ENCODE assay signal across 8 mouse cellular contexts in genomic region chr8:84989311-84989731, GRCm38 (mm10). TPM values are rescaled to one million over a fixed set of nuclear protein-coding genes. Genes with fewer than 3 reads are reported as not detected.
A peak's percentile ranks its signal among the peaks of the same experiment; 100 is the strongest.
DNase-seq lines count a peak whose midpoint lies in the region; ATAC-seq lines count a peak whose summit lies in the region.

No protein-coding gene starts in this region.

- H3K36me3 ChIP-seq in embryonic facial prominence, embryonic 10.5 days (replicated peaks) = no peaks in the 10 kb centered on the region
- no peaks in the 10 kb centered on the region for H3K36me3 ChIP-seq in heart, embryonic 12.5 days

- no peak for ATAC-seq in heart, embryonic 12.5 days (ENCODE audit: insufficient number of reproducible peaks, low FRiP score)

- H3K27ac ChIP-seq in embryonic facial prominence, embryonic 10.5 days (replicated peaks) = peak overlapping the region; percentile 54; the same call in 1 of the 2 replicates
- H3K27ac ChIP-seq in heart, embryonic 12.5 days (ENCODE audit: poor library complexity, severe bottlenecking) = no peak overlapping the region

- 0 out of 2 replicates have a peak overlapping the region, but pooled peaks have one; percentile 32 for H3K9ac ChIP-seq in heart, embryonic 12.5 days

- no peaks in the 10 kb centered on the region for H3K9me3 ChIP-seq in embryonic facial prominence, embryonic 10.5 days
- no peaks in the 10 kb centered on the region; the same call in 1 of the 2 replicates for H3K9me3 ChIP-seq in heart, embryonic 12.5 days (replicated peaks)

- peaks cover 45% of the 10 kb centered on the region for H3K4me1 ChIP-seq in embryonic facial prominence, embryonic 10.5 days
- peaks cover 30% of the 10 kb centered on the region for H3K4me1 ChIP-seq in heart, embryonic 12.5 days (replicated peaks)

- peaks cover 38% of the 10 kb centered on the region for H3K27me3 ChIP-seq in embryonic facial prominence, embryonic 10.5 days (replicated peaks; ENCODE audit: low read depth, poor library complexity, severe bottlenecking)
- H3K27me3 ChIP-seq in heart, embryonic 12.5 days (replicated peaks) = peaks cover 17% of the 10 kb centered on the region

- peak; percentile 40 for DNase-seq in thymus, postnatal 14 days
- DNase-seq in thymus, postnatal 0 days (ENCODE audit: low spot score) = no peak
- DNase-seq in embryonic facial prominence, embryonic 10.5 days (ENCODE audit: low spot score) = peak; percentile 55
- DNase-seq in kidney, postnatal 10 days = peak; percentile 84
- peak; percentile 78 for DNase-seq in lung, postnatal 36 days
- peak; percentile 77 for DNase-seq in yolk sac, embryonic 10.5 days (ENCODE audit: low spot score)
- no peak for DNase-seq in right cerebral cortex, postnatal 4 days

- peak overlapping the region; percentile 71 for H3K4me3 ChIP-seq in embryonic facial prominence, embryonic 10.5 days
- peak overlapping the region; percentile 16; the same call in 1 of the 2 replicates for H3K4me3 ChIP-seq in heart, embryonic 12.5 days

- whole genome bisulfite sequencing in embryonic facial prominence, embryonic 10.5 days = 8% methylated on average over 15 of the region's 15 CpGs
- 16% methylated on average over 15 of the region's 15 CpGs for WGBS in heart, embryonic 12.5 days

- H3K4me2 ChIP-seq in heart, embryonic 12.5 days = peak overlapping the region; percentile 98

RNA-seq across cellular contexts. Expression of gene Hook2, which starts 1.1 kb away (rescaled TPM):
- 14.9 and 16.0 TPM in 2 replicates for polyA plus RNA-seq in thymus, postnatal 0 days (2015; fragmentation: Nextera tagmentation; extraction: Ambion mirVana)
- 19.5 and 20.0 TPM in 2 replicates for polyA plus RNA-seq in embryonic facial prominence, embryonic 10.5 days (2016; fragmentation: Nextera tagmentation; extraction: Ambion mirVana)
- polyA plus RNA-seq in heart, embryonic 12.5 days (2016; fragmentation: Nextera tagmentation; extraction: Ambion mirVana) = 7.2 and 7.7 TPM in 2 replicates

RNA-seq across cellular contexts. Expression of gene Junb, which starts 10.8 kb away (rescaled TPM):
- polyA plus RNA-seq in thymus, postnatal 0 days (2015; fragmentation: Nextera tagmentation; extraction: Ambion mirVana) = 71.2 and 71.6 TPM in 2 replicates
- polyA plus RNA-seq in embryonic facial prominence, embryonic 10.5 days (2016; fragmentation: Nextera tagmentation; extraction: Ambion mirVana) = 6.6 and 6.7 TPM in 2 replicates
- polyA plus RNA-seq in heart, embryonic 12.5 days (2016; fragmentation: Nextera tagmentation; extraction: Ambion mirVana) = 11.9 and 13.2 TPM in 2 replicates

RNA-seq across cellular contexts. Expression of gene Rnaseh2a, which starts 19.8 kb away (rescaled TPM):
- polyA plus RNA-seq in thymus, postnatal 0 days (2015; fragmentation: Nextera tagmentation; extraction: Ambion mirVana) = 150 TPM in 2 replicates
- polyA plus RNA-seq in embryonic facial prominence, embryonic 10.5 days (2016; fragmentation: Nextera tagmentation; extraction: Ambion mirVana) = 147 and 148 TPM in 2 replicates
- 77.1 and 79.0 TPM in 2 replicates for polyA plus RNA-seq in heart, embryonic 12.5 days (2016; fragmentation: Nextera tagmentation; extraction: Ambion mirVana)

RNA-seq across cellular contexts. Expression of gene Prdx2, which starts 19.9 kb away (rescaled TPM):
- 450 and 476 TPM in 2 replicates for polyA plus RNA-seq in thymus, postnatal 0 days (2015; fragmentation: Nextera tagmentation; extraction: Ambion mirVana)
- polyA plus RNA-seq in embryonic facial prominence, embryonic 10.5 days (2016; fragmentation: Nextera tagmentation; extraction: Ambion mirVana) = 1,193 and 1,272 TPM in 2 replicates
- polyA plus RNA-seq in heart, embryonic 12.5 days (2016; fragmentation: Nextera tagmentation; extraction: Ambion mirVana) = 638 and 672 TPM in 2 replicates

RNA-seq across cellular contexts. Expression of gene Gm49661, which starts 20.1 kb away (rescaled TPM):
- polyA plus RNA-seq in thymus, postnatal 0 days (2015; fragmentation: Nextera tagmentation; extraction: Ambion mirVana) = not detected in 2 replicates
- polyA plus RNA-seq in embryonic facial prominence, embryonic 10.5 days (2016; fragmentation: Nextera tagmentation; extraction: Ambion mirVana) = not detected in 2 replicates
- not detected in 2 replicates for polyA plus RNA-seq in heart, embryonic 12.5 days (2016; fragmentation: Nextera tagmentation; extraction: Ambion mirVana)

Comparison
In these comparisons a context has a peak if more than half of its experiments do, and no peak if none do; other contexts are left out.
1. DNase-seq: peak in thymus, postnatal 14 days (single experiment), embryonic facial prominence, embryonic 10.5 days (single experiment), kidney, postnatal 10 days (single experiment), lung, postnatal 36 days (single experiment) and yolk sac, embryonic 10.5 days (single experiment); none in thymus, postnatal 0 days (single experiment) and right cerebral cortex, postnatal 4 days (single experiment).